Mouse (Mus musculus) lung, postnatal 0 days (tissue): ENCODE measurements around the gene Nabp2.

ENCODE experiments used
- CTCF ChIP-seq: IDR thresholded peaks from 2 replicates; pipeline ENCODE4 v1.5.1; 2016; ENCODE audit warnings: antibody characterized with exemption, mild to moderate bottlenecking
- EP300 ChIP-seq: IDR thresholded peaks from 2 replicates; pipeline ENCODE4 v1.6.1; 2016; ENCODE audit warnings: antibody characterized with exemption, mild to moderate bottlenecking, control low read depth

- TF ChIP-seq CTCF (no peak), EP300 (no peak)
Measured at GRCm38 (mm10) chr10:128412055-128412381, 726 bp upstream of the Nabp2 start.
